Mouse (Mus musculus) intestine, embryonic 15.5 days (tissue): Measurements from ENCODE around the gene Zdhhc18. TPM values are rescaled to one million over a fixed set of nuclear protein-coding genes. Genes with fewer than 3 reads are reported as not detected.
A peak's percentile ranks its signal among the peaks of the same experiment; 100 is the strongest.

Source experiments
- ATAC-seq: fragments of 200-750 bp; cut with Nextera tagmentation; 2 replicates; pipeline ENCODE4 v1.8.0; 2017; ENCODE audit warnings: moderate TSS enrichment, moderate library complexity
- H3K27ac ChIP-seq: fragments of 300-500 bp; sonication (generic); 2 replicates; pipeline ENCODE4 v1.5.1; 2015; ENCODE audit warnings: mild to moderate bottlenecking, inconsistent platforms
- H3K27me3 ChIP-seq: fragments of 300-500 bp; sonication (generic); replicated peaks from 2 replicates; pipeline ENCODE4 v1.6.1; 2015; ENCODE audit warnings: inconsistent platforms
- H3K36me3 ChIP-seq: fragments of 300-500 bp; sonication (generic); 2 replicates; pipeline ENCODE4 v1.6.1; 2015; ENCODE audit warnings: inconsistent platforms
- H3K4me1 ChIP-seq: fragments of 300-500 bp; sonication (generic); replicated peaks from 2 replicates; pipeline ENCODE4 v1.6.1; 2015; ENCODE audit warnings: inconsistent platforms
- H3K4me2 ChIP-seq: fragments of 300-500 bp; sonication (generic); replicated peaks from 2 replicates; pipeline ENCODE4 v1.6.1; 2015; ENCODE audit warnings: mild to moderate bottlenecking, inconsistent platforms
- H3K4me3 ChIP-seq: fragments of 300-500 bp; sonication (generic); replicated peaks from 2 replicates; pipeline ENCODE4 v1.5.1; 2015; ENCODE audit warnings: inconsistent platforms
- H3K9ac ChIP-seq: fragments of 300-500 bp; sonication (generic); 2 replicates; pipeline ENCODE4 v1.6.1; 2015; ENCODE audit warnings: inconsistent platforms
- H3K9me3 ChIP-seq: fragments of 300-500 bp; sonication (generic); 2 replicates; pipeline ENCODE4 v1.6.1; 2016; ENCODE audit warnings: inconsistent platforms
- WGBS: fragments of 180-500 bp; shearing (Covaris S2); methylation state at CpG from one replicate; pipeline ENCODE4 v1.1.7; 2015; 5-methylcytosine and 5-hydroxymethylcytosine counted together
- polyA plus RNA-seq: library from polyadenylated mRNA; unstranded; fragments of >200 nt; fragmentation: Nextera tagmentation; extraction: Ambion mirVana; gene quantifications from 2 replicates; pipeline ENCODE4 v1.2.1, GENCODE M21; 2015

The Zdhhc18 gene
- polyA plus RNA-seq, 1 experiment from 2014 or later, result 4.1 TPM

DNA sequence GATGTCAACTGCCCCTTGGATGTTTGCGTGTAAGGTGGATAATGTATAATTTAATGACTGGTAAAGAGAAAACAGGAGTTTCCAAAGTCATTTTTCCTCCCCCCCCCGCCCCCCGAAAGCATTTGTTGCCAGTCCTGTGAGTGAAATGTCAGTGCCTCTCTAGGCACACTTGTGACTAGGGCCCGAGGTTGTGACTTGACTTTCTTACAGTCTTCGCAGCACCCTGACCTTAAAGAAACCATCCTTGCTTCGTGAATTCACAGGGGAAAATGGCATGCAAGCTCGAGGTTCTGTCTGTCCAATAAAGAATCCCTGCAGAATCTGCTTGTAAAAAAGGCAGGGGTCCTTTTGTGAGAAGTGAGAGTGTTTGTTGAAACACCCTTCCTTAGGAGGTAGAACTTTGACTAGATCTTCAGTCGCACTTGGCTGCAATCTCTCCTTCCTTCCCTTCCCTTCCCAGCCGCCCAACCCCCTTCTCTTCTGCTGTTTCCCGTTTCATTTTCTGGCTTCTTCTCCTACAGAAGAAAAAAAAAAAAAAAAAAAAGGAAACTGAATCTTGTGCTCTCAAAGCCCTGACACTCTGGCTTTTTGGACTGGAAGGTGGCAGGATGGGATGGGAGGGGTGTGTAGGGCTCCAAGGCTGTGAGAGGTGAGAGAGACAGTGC lies 23.8 kb upstream of the Zdhhc18 start:
- Histone ChIP-seq H3K27ac (peak overlapping the region; percentile 98), H3K9me3 (no peaks in the 10 kb centered on the region), H3K4me2 (peak overlapping the region; percentile 72), H3K4me1 (peaks cover 48% of the 10 kb centered on the region), H3K9ac (peak overlapping the region; percentile 80; the same call in 1 of the 2 replicates), H3K36me3 (0 out of 2 replicates have a peak, but pooled peaks cover 3% of the 10 kb centered on the region), H3K27me3 (no peaks in the 10 kb centered on the region), H3K4me3 (peak overlapping the region; percentile 62; the same call in 1 of the 2 replicates)
- 22% methylated on average over 10 of the region's 10 CpGs for WGBS
- ATAC-seq, result no peak

DNA sequence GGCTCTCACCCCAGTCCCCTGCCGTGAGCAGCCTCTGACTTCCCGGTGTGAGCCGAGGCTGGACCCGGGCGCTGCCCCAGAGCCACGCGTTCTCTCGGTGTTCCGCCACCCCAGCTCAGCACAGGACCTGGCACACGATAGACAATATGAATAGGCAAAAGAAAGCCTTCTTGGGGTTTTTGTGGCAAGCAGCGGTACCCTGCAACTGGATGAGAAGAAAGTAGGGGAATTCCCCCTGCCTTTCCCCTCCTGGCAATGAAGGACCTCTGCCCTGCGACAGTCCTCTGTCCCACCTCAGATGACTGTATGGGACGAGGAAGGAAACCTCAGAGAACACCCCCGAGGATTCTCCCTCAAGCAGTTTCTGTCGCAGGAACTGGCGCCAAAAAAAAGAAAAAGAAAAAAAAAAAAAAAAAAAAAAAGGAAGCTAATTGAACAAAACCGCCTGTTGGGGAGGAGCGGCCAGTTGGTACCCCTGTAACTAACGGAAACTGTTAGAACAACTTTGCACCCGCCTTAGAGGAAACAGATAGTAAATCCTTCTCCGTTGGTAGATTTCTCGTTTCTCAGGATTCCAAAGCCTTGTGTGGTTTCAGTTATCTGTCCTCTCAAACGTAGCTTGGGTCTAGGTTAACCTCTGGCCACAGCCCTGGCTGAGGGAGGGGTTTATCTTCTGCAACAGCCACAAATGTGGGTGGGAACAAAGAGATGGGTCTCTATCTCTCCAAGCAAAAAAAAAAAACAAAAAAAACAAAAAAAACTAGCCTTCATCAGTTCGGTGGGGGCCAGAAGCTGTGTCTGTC lies 23.1 kb upstream of the Zdhhc18 start:
- no peaks in the 10 kb centered on the region for H3K27me3 ChIP-seq
- under 1% methylated on average over 23 of the region's 24 CpGs for WGBS
- peak overlapping the region; percentile 80 for H3K9ac ChIP-seq
- ATAC-seq, result peak; percentile 4; the same call in 1 of the 2 replicates
- peak overlapping the region; percentile 98 for H3K27ac ChIP-seq
- peak overlapping the region; percentile 72 for H3K4me2 ChIP-seq
- H3K4me1 ChIP-seq, result peaks cover 48% of the 10 kb centered on the region
- H3K36me3 ChIP-seq, result 0 out of 2 replicates have a peak, but pooled peaks cover 3% of the 10 kb centered on the region
- H3K9me3 ChIP-seq, result no peaks in the 10 kb centered on the region
- H3K4me3 ChIP-seq, result peak overlapping the region; percentile 62

DNA sequence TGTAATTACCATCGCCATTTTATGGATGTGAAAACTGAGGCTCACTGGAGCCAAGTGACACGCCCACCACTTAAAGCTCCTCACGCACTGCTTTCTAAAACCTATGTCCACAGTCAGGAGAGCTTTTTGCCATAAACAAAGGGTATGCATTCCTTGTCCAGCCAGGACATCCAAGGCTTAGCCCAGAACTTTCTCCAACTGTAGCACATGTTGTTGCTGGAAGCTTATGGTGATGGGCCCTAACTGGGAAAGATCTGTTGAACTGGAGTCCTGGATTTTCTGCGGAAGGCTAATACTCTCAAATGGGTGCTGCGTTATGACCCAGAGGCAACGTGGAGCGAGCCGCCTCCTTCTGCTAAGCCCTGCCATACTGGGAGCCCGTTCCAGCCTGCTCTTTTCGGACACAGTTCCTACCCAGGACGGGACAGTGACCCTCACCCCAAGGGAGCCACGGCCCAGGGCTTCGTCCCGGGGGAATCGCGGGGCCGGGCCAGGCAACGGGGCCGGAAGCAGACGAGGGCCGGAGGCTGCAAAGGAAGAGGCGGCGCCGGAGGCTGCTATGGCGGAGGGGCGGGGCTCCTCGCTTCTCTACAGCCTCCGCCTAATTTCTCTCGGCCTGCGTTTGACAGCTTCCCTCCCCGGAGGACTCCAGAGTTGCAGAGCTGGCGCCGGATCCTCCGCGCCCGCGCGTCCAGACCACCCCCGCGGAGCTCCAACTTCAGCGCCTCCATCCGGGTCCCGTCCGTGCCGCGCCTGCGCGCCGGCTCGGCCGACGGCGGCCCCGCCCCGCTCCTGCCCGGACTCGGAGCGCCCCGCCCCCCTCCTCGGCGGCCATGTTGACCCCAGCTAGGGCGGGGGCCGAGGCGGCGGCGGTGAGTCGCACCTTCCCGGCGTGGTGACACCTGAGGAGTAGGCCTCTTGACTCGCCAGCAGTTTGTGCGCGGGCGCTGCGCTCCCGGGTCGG lies 22.2 kb upstream of the Zdhhc18 start, which contains the start of gene Pigv:
Gene Pigv (minus strand): TSS at position 767 of the 964 bp plus-strand sequence.
- Histone ChIP-seq H3K27me3 (no peaks in the 10 kb centered on the region), H3K36me3 (0 out of 2 replicates have a peak, but pooled peaks cover 6% of the 10 kb centered on the region), H3K4me1 (peaks cover 46% of the 10 kb centered on the region), H3K4me3 (peak within 1 kb of the TSS; percentile 62), H3K9me3 (no peaks in the 10 kb centered on the region), H3K9ac (peak within 1 kb of the TSS; percentile 80), H3K4me2 (peak within 1 kb of the TSS; percentile 72), H3K27ac (peak within 1 kb of the TSS; percentile 98)
- ATAC-seq, result peak; percentile 94
- WGBS, result under 1% methylated on average over 75 of the region's 76 CpGs

DNA sequence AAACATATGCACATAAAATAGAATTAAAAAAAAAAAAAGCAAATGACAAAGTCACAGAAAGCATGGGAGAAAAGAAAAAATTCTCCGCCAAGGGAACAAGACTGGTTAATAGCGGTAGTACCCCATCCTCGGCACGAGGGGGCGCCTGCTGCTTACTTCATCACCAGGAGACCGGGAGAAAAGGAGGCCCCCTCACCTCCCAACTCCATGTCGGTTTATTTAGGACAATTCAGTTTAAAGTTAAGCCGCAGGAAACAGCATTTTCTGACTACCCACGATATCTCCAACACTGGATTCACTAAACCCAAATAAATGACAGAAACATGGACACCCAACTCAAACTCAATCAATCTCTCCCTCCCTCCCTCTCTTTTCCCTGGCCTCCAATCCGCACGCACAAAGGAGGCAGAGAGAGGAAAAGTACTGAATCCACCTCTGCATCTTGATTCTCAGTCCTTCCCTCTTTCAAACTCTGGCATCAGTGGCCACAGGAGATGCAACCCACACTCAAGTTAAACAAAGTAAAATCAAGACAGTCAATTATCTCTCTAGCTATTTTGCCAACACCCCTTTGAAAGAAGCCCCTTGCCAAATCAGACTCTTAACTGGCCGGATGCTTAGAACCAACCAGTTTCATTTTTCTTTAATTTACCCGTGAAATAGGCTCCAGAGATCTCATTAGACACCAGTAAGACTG lies 21.4 kb upstream of the Zdhhc18 start:
- Histone ChIP-seq H3K4me1 (peaks cover 39% of the 10 kb centered on the region), H3K9ac (peak overlapping the region; percentile 70; the same call in 1 of the 2 replicates), H3K36me3 (0 out of 2 replicates have a peak, but pooled peaks cover 6% of the 10 kb centered on the region), H3K27ac (peak overlapping the region; percentile 98), H3K9me3 (no peaks in the 10 kb centered on the region), H3K4me2 (peak overlapping the region; percentile 72), H3K4me3 (peak overlapping the region; percentile 62), H3K27me3 (no peaks in the 10 kb centered on the region)
- 4% methylated on average over 13 of the region's 13 CpGs for WGBS
- no peak for ATAC-seq

DNA sequence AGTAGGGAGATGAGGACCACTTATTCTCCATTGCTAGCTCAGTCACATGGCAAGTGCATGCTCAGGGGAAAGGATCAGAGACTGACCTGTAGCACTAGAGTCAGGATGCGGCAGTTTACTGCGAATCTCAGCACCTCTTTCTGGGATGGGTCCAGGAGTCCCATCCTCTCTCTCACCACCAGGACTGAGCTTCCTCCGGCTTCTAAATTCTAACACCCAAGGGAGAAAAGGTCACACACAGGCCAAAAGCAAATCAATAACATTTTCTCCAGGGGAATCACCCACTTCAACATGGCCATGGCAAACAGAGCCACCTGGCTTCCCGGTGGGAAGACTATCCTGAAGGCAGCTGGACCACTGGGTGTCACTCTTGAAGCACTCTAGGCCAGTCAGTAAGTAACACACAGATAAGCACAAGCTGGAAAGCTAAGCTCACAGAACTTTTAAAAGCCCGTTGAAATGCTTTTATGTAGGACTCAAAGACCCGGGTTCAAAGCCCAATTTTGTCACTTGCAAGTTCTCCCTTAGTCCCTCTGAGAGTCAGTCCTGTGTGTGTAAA lies 19.8 kb upstream of the Zdhhc18 start:
- H3K4me1 ChIP-seq, result peaks cover 36% of the 10 kb centered on the region
- H3K9me3 ChIP-seq, result no peaks in the 10 kb centered on the region
- no peak for ATAC-seq
- no peaks in the 10 kb centered on the region for H3K27me3 ChIP-seq
- no peak overlapping the region for H3K4me2 ChIP-seq
- peaks cover 6% of the 10 kb centered on the region; the same call in 1 of the 2 replicates for H3K36me3 ChIP-seq
- 51% methylated on average over 6 of the region's 6 CpGs for WGBS
- no peak overlapping the region for H3K9ac ChIP-seq
- H3K4me3 ChIP-seq, result no peak overlapping the region
- H3K27ac ChIP-seq, result no peak overlapping the region

DNA sequence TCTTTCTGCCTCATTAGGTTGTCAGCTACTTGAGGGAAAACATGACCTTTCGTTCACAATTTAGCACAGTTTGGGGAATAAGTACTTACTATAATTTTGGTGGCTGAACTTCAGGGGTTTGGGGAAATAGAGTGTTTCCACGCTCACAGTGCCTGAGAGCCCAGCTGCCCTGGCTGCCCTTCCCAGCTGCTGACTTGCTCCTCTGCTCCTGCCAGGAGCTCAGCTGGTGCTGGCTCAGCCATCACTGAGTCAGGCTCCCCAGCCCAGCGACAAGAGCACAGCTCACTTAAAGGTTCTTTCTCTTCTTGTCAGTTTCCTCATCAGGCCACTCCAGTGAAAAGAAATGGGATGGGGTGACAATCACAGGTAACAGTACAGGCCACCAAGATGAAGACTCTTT lies 18.6 kb upstream of the Zdhhc18 start:
- no peaks in the 10 kb centered on the region for H3K27me3 ChIP-seq
- H3K27ac ChIP-seq, result no peak overlapping the region
- WGBS, result 70% methylated on average over 3 of the region's 3 CpGs

DNA sequence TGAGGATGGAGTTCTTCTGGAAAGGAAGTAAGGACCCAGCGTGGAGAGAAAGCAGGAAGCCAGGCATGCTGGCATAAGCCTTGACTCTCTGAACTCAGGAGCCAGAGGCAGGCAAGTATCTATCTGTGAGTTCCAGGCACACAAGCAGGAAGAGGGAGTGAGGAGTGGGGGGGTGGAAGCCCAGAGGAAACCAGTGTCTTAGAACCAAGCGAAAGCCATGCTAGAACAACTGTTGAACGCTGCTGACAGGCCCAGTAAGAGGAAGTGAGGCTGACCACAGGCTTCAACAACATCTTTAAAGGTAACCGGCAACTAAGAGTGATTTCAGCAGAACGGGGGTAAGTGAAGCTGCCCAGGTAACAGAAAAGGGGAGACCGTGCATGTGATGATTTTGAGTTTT lies 16.2 kb upstream of the Zdhhc18 start:
- H3K4me1 ChIP-seq, result peaks cover 32% of the 10 kb centered on the region
- no peaks in the 10 kb centered on the region for H3K27me3 ChIP-seq
- no peak overlapping the region for H3K4me2 ChIP-seq
- no peak for ATAC-seq
- no peaks in the 10 kb centered on the region for H3K9me3 ChIP-seq
- H3K9ac ChIP-seq, result no peak overlapping the region
- H3K27ac ChIP-seq, result no peak overlapping the region
- no peak overlapping the region for H3K4me3 ChIP-seq
- H3K36me3 ChIP-seq, result peaks cover 11% of the 10 kb centered on the region; the same call in 1 of the 2 replicates
- WGBS, result 76% methylated on average over 6 of the region's 6 CpGs

More for the DNA sequence above, 18.6 kb upstream of the Zdhhc18 start:
- Histone ChIP-seq H3K4me1 (peaks cover 28% of the 10 kb centered on the region), H3K9ac (no peak overlapping the region), H3K9me3 (no peaks in the 10 kb centered on the region), H3K4me2 (no peak overlapping the region), H3K4me3 (no peak overlapping the region), H3K36me3 (peaks cover 6% of the 10 kb centered on the region; the same call in 1 of the 2 replicates)
- ATAC-seq, result no peak

DNA sequence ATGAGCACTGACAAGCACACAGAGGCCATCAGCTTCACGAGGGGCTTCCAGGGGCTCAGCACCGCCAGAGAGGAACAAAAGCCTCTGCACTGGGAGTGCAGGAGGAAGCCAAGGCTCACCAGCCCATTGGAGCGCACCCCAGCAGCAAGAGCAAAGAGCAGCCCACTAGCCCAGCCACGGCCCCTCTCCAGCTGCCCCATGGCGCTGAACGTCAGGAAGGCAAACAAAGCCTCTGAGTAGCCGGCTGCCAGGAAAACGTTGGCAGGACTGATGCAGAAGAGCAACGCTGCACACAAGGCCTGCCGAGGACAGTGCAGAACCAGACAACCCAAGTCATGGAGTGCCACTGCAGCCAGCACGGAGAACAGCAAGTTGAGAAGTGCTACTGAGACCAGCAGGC lies 15.2 kb upstream of the Zdhhc18 start:
- H3K27me3 ChIP-seq, result no peaks in the 10 kb centered on the region
- no peaks in the 10 kb centered on the region for H3K9me3 ChIP-seq
- no peak for ATAC-seq
- H3K4me2 ChIP-seq, result no peak overlapping the region
- H3K4me1 ChIP-seq, result peaks cover 35% of the 10 kb centered on the region
- peaks cover 11% of the 10 kb centered on the region; the same call in 1 of the 2 replicates for H3K36me3 ChIP-seq
- peak overlapping the region; percentile 56; the same call in 1 of the 2 replicates for H3K27ac ChIP-seq
- no peak overlapping the region for H3K4me3 ChIP-seq
- H3K9ac ChIP-seq, result no peak overlapping the region
- 37% methylated on average over 11 of the region's 11 CpGs for WGBS

DNA sequence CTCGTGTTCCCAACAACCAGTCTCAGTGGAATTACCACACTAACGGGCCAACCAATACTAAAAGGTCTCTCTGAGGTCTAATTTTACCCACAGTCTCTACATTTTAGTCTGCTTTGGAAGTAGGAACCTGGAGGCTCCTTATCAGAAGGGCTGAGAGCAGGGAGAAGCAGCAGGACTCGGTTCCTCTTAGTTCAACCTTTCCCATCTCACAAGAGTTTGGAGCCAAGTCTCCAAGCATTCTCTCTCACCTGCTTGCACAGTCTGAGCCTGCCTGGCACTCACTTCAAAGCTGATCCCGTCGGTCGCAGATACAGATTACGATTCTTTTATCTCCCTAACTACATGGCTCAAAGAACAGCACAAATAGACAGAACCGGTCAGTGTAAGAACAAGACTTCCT lies 13.0 kb upstream of the Zdhhc18 start:
- peaks cover 43% of the 10 kb centered on the region for H3K4me1 ChIP-seq
- no peak for ATAC-seq
- peaks cover 8% of the 10 kb centered on the region; the same call in 1 of the 2 replicates for H3K36me3 ChIP-seq
- no peak overlapping the region for H3K27ac ChIP-seq
- H3K4me3 ChIP-seq, result no peak overlapping the region
- H3K9ac ChIP-seq, result no peak overlapping the region
- H3K9me3 ChIP-seq, result no peaks in the 10 kb centered on the region
- 70% methylated on average over 8 of the region's 8 CpGs for WGBS
- H3K4me2 ChIP-seq, result no peak overlapping the region
- no peaks in the 10 kb centered on the region for H3K27me3 ChIP-seq

DNA sequence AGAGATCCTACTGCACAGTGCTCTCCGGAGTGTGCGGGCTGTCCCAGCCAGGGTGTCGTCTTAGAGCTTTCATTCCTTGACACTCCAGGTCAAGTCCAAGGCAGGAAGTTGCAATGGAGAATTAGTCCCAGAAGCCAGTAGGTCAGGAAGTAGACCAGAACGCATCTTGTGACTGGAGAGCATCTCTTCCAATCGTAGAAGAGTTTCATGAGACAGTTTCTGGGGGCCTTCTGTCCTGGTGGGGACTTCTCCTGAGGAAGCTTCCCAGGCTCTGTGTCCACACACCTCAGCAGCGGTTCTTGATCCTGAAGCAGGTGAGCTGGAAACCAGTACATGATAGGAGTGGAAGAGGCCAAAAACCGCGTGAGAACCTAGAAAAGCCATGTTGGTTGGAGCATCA lies 12.5 kb upstream of the Zdhhc18 start:
- no peak overlapping the region for H3K27ac ChIP-seq
- no peaks in the 10 kb centered on the region for H3K27me3 ChIP-seq
- H3K9me3 ChIP-seq, result no peaks in the 10 kb centered on the region
- H3K9ac ChIP-seq, result no peak overlapping the region
- peaks cover 43% of the 10 kb centered on the region for H3K4me1 ChIP-seq
- no peak overlapping the region for H3K4me2 ChIP-seq
- ATAC-seq, result no peak
- H3K4me3 ChIP-seq, result no peak overlapping the region
- 87% methylated on average over 8 of the region's 8 CpGs for WGBS
- H3K36me3 ChIP-seq, result peaks cover 5% of the 10 kb centered on the region; the same call in 1 of the 2 replicates
